Comparison of ENCODE assay signal across 9 mouse cellular contexts in genomic region chr3:107462160-107462559, GRCm38 (mm10). TPM values are rescaled to one million over a fixed set of nuclear protein-coding genes. Genes with fewer than 3 reads are reported as not detected.
DNase-seq lines count a peak whose midpoint lies in the region; ATAC-seq and TF ChIP-seq lines count a peak whose summit lies in the region.
"Had no signal": no experiment of that assay in that cellular context is flagged by ENCODE, and none has a peak within 500 bp of the region (broad histone marks: within the 10 kb centered on the region; RNA-seq: fewer than 3 reads in every experiment).

No protein-coding gene starts in this region.

- H3K4me2 ChIP-seq in forebrain, embryonic 11.5 days (ENCODE audit: low read depth, low read length, severe bottlenecking), result no peak overlapping the region
- H3K4me2 ChIP-seq in forebrain, embryonic 15.5 days (replicated peaks), result no peak overlapping the region
- no peak overlapping the region for H3K4me2 ChIP-seq in stomach, embryonic 14.5 days (replicated peaks; ENCODE audit: low read depth, low read length)
- H3K4me2 ChIP-seq: liver, embryonic 15.5 days had no signal

- H3K9me3 ChIP-seq in forebrain, embryonic 11.5 days (ENCODE audit: control insufficient read depth, low read length), result no peaks in the 10 kb centered on the region
- H3K9me3 ChIP-seq in forebrain, embryonic 15.5 days, result no peaks in the 10 kb centered on the region
- no peaks in the 10 kb centered on the region for H3K9me3 ChIP-seq in stomach, embryonic 14.5 days (ENCODE audit: control insufficient read depth, low read depth, low read length)
- H3K9me3 ChIP-seq: liver, embryonic 15.5 days had no signal

- no peak overlapping the region for H3K27ac ChIP-seq in forebrain, embryonic 11.5 days (ENCODE audit: low read depth, low read length)
- no peak overlapping the region for H3K27ac ChIP-seq in forebrain, embryonic 15.5 days (replicated peaks)
- no peak overlapping the region for H3K27ac ChIP-seq in layer of hippocampus, adult 2 months
- H3K27ac ChIP-seq in stomach, embryonic 14.5 days (ENCODE audit: low read length), result no peak overlapping the region
- H3K27ac ChIP-seq: liver, embryonic 15.5 days had no signal

- 19% methylated on average over 5 of the region's 5 CpGs for WGBS in forebrain, embryonic 11.5 days
- 18% methylated on average over 5 of the region's 5 CpGs for WGBS in forebrain, embryonic 15.5 days
- 14% methylated on average over 5 of the region's 5 CpGs for WGBS in stomach, embryonic 14.5 days

- no peak overlapping the region for H3K4me3 ChIP-seq in forebrain, embryonic 11.5 days (ENCODE audit: low read depth, low read length)
- H3K4me3 ChIP-seq in forebrain, embryonic 15.5 days, result no peak overlapping the region
- no peak overlapping the region for H3K4me3 ChIP-seq in layer of hippocampus, adult 2 months
- H3K4me3 ChIP-seq in stomach, embryonic 14.5 days (ENCODE audit: low read depth, low read length), result no peak overlapping the region
- H3K4me3 ChIP-seq: liver, embryonic 15.5 days had no signal

- no peak for ATAC-seq in forebrain, embryonic 11.5 days (replicated peaks; ENCODE audit: low FRiP score)
- no peak for ATAC-seq in forebrain, embryonic 15.5 days (replicated peaks)
- peak; percentile 48 for ATAC-seq in granulocyte monocyte progenitor cell, adult 5-6 weeks (replicated peaks; ENCODE audit: poor library complexity, severe bottlenecking)
- 0 out of 2 replicates have a peak, but pooled peaks have one; percentile 16 for ATAC-seq in stomach, embryonic 14.5 days (ENCODE audit: insufficient number of reproducible peaks, insufficient read depth, low FRiP score, low read depth)

- H3K36me3 ChIP-seq in forebrain, embryonic 11.5 days (ENCODE audit: control insufficient read depth, insufficient read depth, low read length), result no peaks in the 10 kb centered on the region
- no peaks in the 10 kb centered on the region for H3K36me3 ChIP-seq in forebrain, embryonic 15.5 days
- no peaks in the 10 kb centered on the region for H3K36me3 ChIP-seq in stomach, embryonic 14.5 days (ENCODE audit: control insufficient read depth, insufficient read depth, low read length)
- H3K36me3 ChIP-seq: liver, embryonic 15.5 days had no signal

- peaks cover 8% of the 10 kb centered on the region for H3K4me1 ChIP-seq in forebrain, embryonic 11.5 days (replicated peaks; ENCODE audit: control insufficient read depth, insufficient read depth, low read length)
- peaks cover 29% of the 10 kb centered on the region for H3K4me1 ChIP-seq in forebrain, embryonic 15.5 days
- peaks cover 14% of the 10 kb centered on the region; the same call in 1 of the 2 replicates for H3K4me1 ChIP-seq in stomach, embryonic 14.5 days (ENCODE audit: control insufficient read depth, insufficient read depth, low read length)
- H3K4me1 ChIP-seq: liver, embryonic 15.5 days had no signal

- peak; percentile 99; the same call in 1 of the 2 replicates for TF ChIP-seq CTCF in layer of hippocampus, adult 2 months (conservative IDR thresholded peaks at IDR 0.05)

- DNase-seq in forebrain, embryonic 11.5 days (ENCODE audit: low spot score), result peak; percentile 90
- DNase-seq in WW6 (ENCODE audit: low read depth, low spot score), result peak; percentile 48
- peak; percentile 83 to 87 for DNase-seq in cerebellum, postnatal 36 days
- DNase-seq in layer of hippocampus, adult 2 months (ENCODE audit: low spot score in 2 of 2), result peak; percentile 78 to 88
- DNase-seq in lung, postnatal 36 days, result peak; percentile 67

- peaks cover 47% of the 10 kb centered on the region for H3K27me3 ChIP-seq in forebrain, embryonic 11.5 days (ENCODE audit: control insufficient read depth, insufficient read depth, low read length)
- H3K27me3 ChIP-seq in forebrain, embryonic 15.5 days, result peaks cover 60% of the 10 kb centered on the region
- H3K27me3 ChIP-seq in stomach, embryonic 14.5 days (ENCODE audit: control insufficient read depth, insufficient read depth, low read length), result peaks cover 49% of the 10 kb centered on the region

- H3K9ac ChIP-seq in forebrain, embryonic 11.5 days (ENCODE audit: low read length), result no peak overlapping the region
- no peak overlapping the region for H3K9ac ChIP-seq in forebrain, embryonic 15.5 days (replicated peaks)
- no peak overlapping the region for H3K9ac ChIP-seq in stomach, embryonic 14.5 days (replicated peaks; ENCODE audit: low read depth, low read length)
- H3K9ac ChIP-seq: liver, embryonic 15.5 days had no signal

RNA-seq across cellular contexts. Expression of gene Kcnc4, which starts 2.8 kb away (rescaled TPM):
- 0.28 and 0.39 TPM in 2 replicates for polyA plus RNA-seq in forebrain, embryonic 11.5 days (2014; fragmentation: Nextera tagmentation; extraction: Ambion mirVana)
- polyA plus RNA-seq in forebrain, embryonic 15.5 days (2015; fragmentation: Nextera tagmentation; extraction: Ambion mirVana), result 1.6 and 1.8 TPM in 2 replicates
- total RNA-seq in granulocyte monocyte progenitor cell, adult 5-6 weeks (2014; fragmentation: Nextera tagmentation), result not detected in 2 replicates
- not detected in 2 replicates for total RNA-seq in granulocyte monocyte progenitor cell, adult 5-6 weeks (2017)
- 10 to 100 TPM; 59.1 to 62.3 TPM for total RNA-seq in layer of hippocampus, adult 2 months (2021)
- polyA plus RNA-seq in stomach, embryonic 14.5 days (2014; fragmentation: Nextera tagmentation; extraction: Ambion mirVana), result 0.11 TPM in 1 of 2 replicates, not detected in the other
- polyA plus RNA-seq: liver, embryonic 15.5 days had no signal

RNA-seq across cellular contexts. Expression of gene Slc6a17, which starts 55.7 kb away (rescaled TPM):
- 3.0 and 3.6 TPM in 2 replicates for polyA plus RNA-seq in forebrain, embryonic 11.5 days (2014; fragmentation: Nextera tagmentation; extraction: Ambion mirVana)
- polyA plus RNA-seq in forebrain, embryonic 15.5 days (2015; fragmentation: Nextera tagmentation; extraction: Ambion mirVana), result 17.2 and 19.6 TPM in 2 replicates
- not detected in 2 replicates for total RNA-seq in granulocyte monocyte progenitor cell, adult 5-6 weeks (2014; fragmentation: Nextera tagmentation)
- total RNA-seq in granulocyte monocyte progenitor cell, adult 5-6 weeks (2017), result not detected in 2 replicates
- 100 to 1,000 TPM; 276 to 290 TPM for total RNA-seq in layer of hippocampus, adult 2 months (2021)
- 2.2 TPM in 2 replicates for polyA plus RNA-seq in stomach, embryonic 14.5 days (2014; fragmentation: Nextera tagmentation; extraction: Ambion mirVana)

Comparison
In these comparisons a context has a peak if more than half of its experiments do, and no peak if none do; other contexts are left out.
1. ATAC-seq: peak in granulocyte monocyte progenitor cell, adult 5-6 weeks (single experiment) and stomach, embryonic 14.5 days (single experiment); none in forebrain, embryonic 11.5 days (single experiment) and forebrain, embryonic 15.5 days (single experiment).
2. Peak in every context shown above with its lines, with median percentiles within 50 percentile points of each other: DNase-seq.